Mouse (Mus musculus): ENCODE data around the gene Utp15.

The Utp15 gene

GRCm38 (mm10) chr13:98262636-98263457 lies at the start of gene Utp15, which contains the start of gene Ankra2:
Gene Utp15 (minus strand): TSS chr13:98263041.
Gene Ankra2 (plus strand): TSS chr13:98263074.
- DNase-seq = peak; percentile 98 to 99

- DNase-seq = no peak
Observed at GRCm38 (mm10) chr13:98311597-98311996, 48.8 kb upstream of the Utp15 start.

- DNase-seq = no peak
Observed at GRCm38 (mm10) chr13:98308724-98309123, 45.9 kb upstream of the Utp15 start.

GRCm38 (mm10) chr13:98308004-98308403 lies 45.2 kb upstream of the Utp15 start:
- no peak for DNase-seq

GRCm38 (mm10) chr13:98306852-98307475 lies 44.1 kb upstream of the Utp15 start:
- no peak for DNase-seq

GRCm38 (mm10) chr13:98306393-98306792 lies 43.6 kb upstream of the Utp15 start:
- DNase-seq = no peak

- DNase-seq = no peak
Observed at GRCm38 (mm10) chr13:98305257-98305656, 42.4 kb upstream of the Utp15 start.

GRCm38 (mm10) chr13:98298833-98299758 lies 36.3 kb upstream of the Utp15 start:
- peak; percentile 54 to 84 for DNase-seq

GRCm38 (mm10) chr13:98297883-98298482 lies 35.1 kb upstream of the Utp15 start:
- DNase-seq = no peak

GRCm38 (mm10) chr13:98296072-98296471 lies 33.2 kb upstream of the Utp15 start:
- DNase-seq = no peak

- no peak for DNase-seq
Observed at GRCm38 (mm10) chr13:98291712-98292111, 28.9 kb upstream of the Utp15 start.

- no peak for DNase-seq
Observed at GRCm38 (mm10) chr13:98290719-98291118, 27.9 kb upstream of the Utp15 start.

- DNase-seq = no peak
Observed at GRCm38 (mm10) chr13:98280990-98281650, 18.3 kb upstream of the Utp15 start.

GRCm38 (mm10) chr13:98279686-98280085 lies 16.8 kb upstream of the Utp15 start, which contains the start of gene Gm21976:
Gene Gm21976 (plus strand): TSS chr13:98279887.
- DNase-seq = no peak

GRCm38 (mm10) chr13:98277501-98277900 lies 14.7 kb upstream of the Utp15 start:
- DNase-seq = no peak

- DNase-seq = no peak
Observed at GRCm38 (mm10) chr13:98276253-98276652, 13.4 kb upstream of the Utp15 start.

GRCm38 (mm10) chr13:98275646-98276045 lies 12.8 kb upstream of the Utp15 start:
- DNase-seq = no peak

GRCm38 (mm10) chr13:98274023-98274422 lies 11.2 kb upstream of the Utp15 start:
- DNase-seq = no peak

GRCm38 (mm10) chr13:98264111-98264510 lies 1.3 kb upstream of the Utp15 start:
- no peak for DNase-seq

GRCm38 (mm10) chr13:98263458-98263987 lies 682 bp upstream of the Utp15 start:
- no peak for DNase-seq

- DNase-seq = no peak
Observed at GRCm38 (mm10) chr13:98254921-98255320, 7.9 kb downstream of the Utp15 start.

- DNase-seq = no peak
Observed at GRCm38 (mm10) chr13:98249594-98249993, 13.2 kb downstream of the Utp15 start.

All from kidney, postnatal 36 days (tissue).